Comparison of ENCODE assay signal across 7 mouse cellular contexts in the genomic region with DNA sequence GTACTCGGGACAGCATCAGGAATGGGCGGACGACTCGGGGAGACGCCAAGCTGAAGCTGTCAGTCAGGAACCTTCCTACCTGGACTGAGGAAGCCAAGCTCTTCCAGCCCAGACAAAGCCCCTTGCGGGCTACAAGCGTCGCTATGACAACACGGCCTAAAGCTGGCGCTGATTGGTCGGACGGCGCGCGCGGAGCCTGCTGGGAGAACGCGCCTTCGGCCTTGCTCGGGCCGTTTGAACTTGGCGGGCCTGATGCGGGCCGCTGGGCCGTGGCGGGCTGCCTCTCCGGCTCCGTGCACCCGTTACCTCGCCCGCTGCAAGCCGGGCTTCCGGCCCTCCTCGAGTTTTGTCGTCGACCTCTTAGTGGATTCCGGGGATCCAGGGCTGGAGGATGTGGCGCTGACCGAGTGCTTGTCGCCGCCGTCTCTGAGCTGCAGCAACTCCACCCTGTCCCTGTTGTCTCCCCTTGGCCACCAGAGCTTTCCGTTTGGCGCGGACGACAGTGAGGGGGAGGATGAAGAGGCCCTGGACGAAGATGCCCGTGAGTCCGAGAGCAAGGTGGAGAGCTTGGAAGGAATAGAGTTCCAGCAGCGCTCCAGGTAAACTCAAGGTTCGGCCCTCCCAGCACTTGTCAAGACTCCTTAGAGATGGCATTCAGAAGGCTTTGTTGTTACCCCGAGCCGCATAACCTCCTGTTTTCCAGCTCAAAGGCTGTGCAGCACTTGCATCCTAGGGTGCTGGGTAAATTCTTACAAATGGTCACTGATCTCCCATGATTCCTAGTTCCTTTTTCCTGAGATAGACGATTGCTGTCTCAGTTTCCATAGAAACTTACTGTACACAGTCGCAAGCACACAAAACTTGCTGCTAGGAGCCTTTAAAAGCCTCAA. TPM values are rescaled to one million over a fixed set of nuclear protein-coding genes. Genes with fewer than 3 reads are reported as not detected.
A peak's percentile ranks its signal among the peaks of the same experiment; 100 is the strongest.
DNase-seq lines count a peak whose midpoint lies in the region; ATAC-seq lines count a peak whose summit lies in the region.

A gene (plus strand): TSS at position 202 of the 890 bp plus-strand sequence.

- H3K4me3 ChIP-seq in limb, embryonic 10.5 days = peak within 1 kb of the TSS; percentile 90
- peak within 1 kb of the TSS; percentile 89 for H3K4me3 ChIP-seq in midbrain, embryonic 13.5 days (replicated peaks)

- no peaks in the 10 kb centered on the region for H3K9me3 ChIP-seq in limb, embryonic 10.5 days (replicated peaks)
- H3K9me3 ChIP-seq in midbrain, embryonic 13.5 days = no peaks in the 10 kb centered on the region

- H3K4me2 ChIP-seq in midbrain, embryonic 13.5 days (replicated peaks) = peak within 1 kb of the TSS; percentile 82

- peaks cover 33% of the 10 kb centered on the region for H3K36me3 ChIP-seq in limb, embryonic 10.5 days
- peaks cover 13% of the 10 kb centered on the region for H3K36me3 ChIP-seq in midbrain, embryonic 13.5 days

- H3K27me3 ChIP-seq in limb, embryonic 10.5 days (ENCODE audit: low read depth, poor library complexity, severe bottlenecking) = no peaks in the 10 kb centered on the region
- H3K27me3 ChIP-seq in midbrain, embryonic 13.5 days = no peaks in the 10 kb centered on the region

- peak within 1 kb of the TSS; percentile 99 for H3K27ac ChIP-seq in limb, embryonic 10.5 days
- H3K27ac ChIP-seq in midbrain, embryonic 13.5 days = peak within 1 kb of the TSS; percentile 89

- under 1% methylated on average over 55 of the region's 55 CpGs for WGBS in limb, embryonic 10.5 days
- under 1% methylated on average over 55 of the region's 55 CpGs for WGBS in midbrain, embryonic 13.5 days

- peak; percentile 98 for ATAC-seq in granulocyte monocyte progenitor cell, adult 5-6 weeks (replicated peaks; ENCODE audit: poor library complexity, severe bottlenecking)
- ATAC-seq in midbrain, embryonic 13.5 days = peak; percentile 99

- peak; percentile 86 for DNase-seq in adrenal gland, adult 8-10 months
- peak; percentile 89 for DNase-seq in embryo, embryonic 9.5 days (ENCODE audit: extremely low spot score)
- DNase-seq in kidney, adult 11 months = peak; percentile 90
- DNase-seq in limb, embryonic 10.5 days (ENCODE audit: low spot score) = peak; percentile 96
- peak; percentile 81 for DNase-seq in spleen, adult 12 weeks (ENCODE audit: low spot score)

- H3K9ac ChIP-seq in midbrain, embryonic 13.5 days (replicated peaks) = peak within 1 kb of the TSS; percentile 92

- H3K4me1 ChIP-seq in limb, embryonic 10.5 days = peaks cover 22% of the 10 kb centered on the region
- H3K4me1 ChIP-seq in midbrain, embryonic 13.5 days (replicated peaks) = peaks cover 34% of the 10 kb centered on the region

RNA-seq across cellular contexts. Expression of the gene that starts here (rescaled TPM):
- 10 to 100 TPM in 2 of 4 experiments, 1 to 10 TPM in 2; 5.1 to 10.5 (median 8.9) TPM for total RNA-seq in adrenal gland, adult 8-10 months (2022)
- 30.9 and 46.7 TPM in 2 replicates for total RNA-seq in granulocyte monocyte progenitor cell, adult 5-6 weeks (2014; fragmentation: Nextera tagmentation)
- 41.4 and 53.7 TPM in 2 replicates for total RNA-seq in granulocyte monocyte progenitor cell, adult 5-6 weeks (2017)
- polyA plus RNA-seq in limb, embryonic 10.5 days (2016; fragmentation: Nextera tagmentation; extraction: Ambion mirVana) = 49.3 and 57.2 TPM in 2 replicates
- 44.5 and 45.8 TPM in 2 replicates for polyA plus RNA-seq in midbrain, embryonic 13.5 days (2015; fragmentation: Nextera tagmentation; extraction: Ambion mirVana)

Comparison
In these comparisons a context has a peak if more than half of its experiments do, and no peak if none do; other contexts are left out.
1. Peak in every context shown above with its lines: DNase-seq, ATAC-seq, H3K4me3 ChIP-seq and H3K27ac ChIP-seq.